Mouse (Mus musculus): ENCODE results near the gene Col25a1.

Gene Col25a1

DNA sequence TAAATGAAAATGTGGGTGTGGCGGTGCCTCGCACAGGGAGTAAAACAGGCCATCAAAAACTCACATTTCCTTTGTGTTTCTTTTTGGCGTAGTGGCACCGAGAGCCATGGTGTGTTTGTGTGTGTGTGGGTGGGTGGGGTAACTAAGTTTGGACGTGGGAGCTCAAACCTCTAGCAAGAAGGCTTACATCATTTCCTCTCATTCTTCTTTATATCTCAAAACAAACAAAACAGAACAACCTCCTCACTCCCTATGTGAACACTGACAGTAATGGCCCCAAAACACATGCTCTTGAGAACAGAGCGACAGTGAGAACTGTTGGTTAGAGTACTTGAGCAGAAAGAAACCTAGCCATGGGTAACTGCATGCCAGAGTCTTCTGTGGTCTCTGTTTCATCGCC lies 121.1 kb downstream of the Col25a1 start:
- DNase-seq = no peak

DNA sequence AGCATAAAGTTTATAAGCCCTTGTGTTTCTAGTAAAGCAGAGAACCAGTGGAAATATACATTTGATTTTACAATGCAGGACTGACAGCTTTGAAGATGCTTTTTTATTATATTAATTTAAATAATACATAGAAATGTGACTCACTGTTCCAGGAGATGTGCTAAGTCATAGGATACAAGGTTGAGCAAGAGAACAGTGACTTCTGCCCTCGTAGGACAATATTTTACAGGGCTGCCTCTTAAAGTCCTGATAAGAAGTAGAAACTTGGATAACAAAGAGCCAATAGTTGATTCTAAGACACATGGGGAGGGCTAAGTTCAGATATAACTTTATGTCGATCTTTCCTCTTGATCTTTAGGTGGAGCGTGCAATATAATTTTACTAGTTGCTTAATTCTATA lies 124.8 kb downstream of the Col25a1 start:
- DNase-seq = no peak

DNA sequence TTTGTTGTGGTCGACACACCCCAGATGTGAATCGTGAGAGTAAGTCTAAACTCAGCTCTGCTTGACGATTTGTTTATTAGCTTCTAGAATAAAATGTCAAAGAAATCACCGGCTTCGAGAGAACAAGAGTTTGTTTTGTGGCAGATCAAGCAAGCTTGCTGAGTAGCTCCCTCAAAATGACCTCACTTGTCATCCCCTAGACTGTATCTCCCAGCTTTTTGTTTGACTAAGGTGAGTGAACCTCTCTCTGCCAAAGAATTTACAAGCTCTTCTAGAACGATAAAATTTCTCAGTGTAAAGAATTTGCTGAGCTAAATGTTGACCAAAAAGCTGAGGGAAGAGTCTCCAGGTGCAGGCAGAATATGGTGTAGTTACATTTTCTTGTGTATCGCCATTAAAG lies 125.3 kb downstream of the Col25a1 start:
- DNase-seq = no peak

DNA sequence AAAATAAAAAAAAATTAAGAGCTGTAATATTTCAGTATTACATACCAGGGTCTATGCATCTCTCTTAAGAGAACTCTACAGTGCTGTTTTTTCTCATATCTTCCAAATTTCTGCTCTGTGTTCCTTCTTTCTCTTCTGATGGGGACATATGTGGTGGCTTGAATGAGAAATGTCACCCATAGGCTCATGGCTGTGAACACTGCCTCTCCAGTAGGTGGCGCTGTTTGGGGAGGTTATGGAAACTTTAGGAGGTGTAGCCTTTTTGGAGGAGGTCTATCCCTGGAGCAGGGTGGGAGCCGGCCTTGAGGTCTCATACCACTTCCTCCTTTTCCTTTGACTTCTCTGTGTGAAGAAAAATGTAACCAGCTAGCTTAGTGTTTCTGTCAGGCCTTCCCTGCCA lies 128.4 kb downstream of the Col25a1 start:
- no peak for DNase-seq

DNA sequence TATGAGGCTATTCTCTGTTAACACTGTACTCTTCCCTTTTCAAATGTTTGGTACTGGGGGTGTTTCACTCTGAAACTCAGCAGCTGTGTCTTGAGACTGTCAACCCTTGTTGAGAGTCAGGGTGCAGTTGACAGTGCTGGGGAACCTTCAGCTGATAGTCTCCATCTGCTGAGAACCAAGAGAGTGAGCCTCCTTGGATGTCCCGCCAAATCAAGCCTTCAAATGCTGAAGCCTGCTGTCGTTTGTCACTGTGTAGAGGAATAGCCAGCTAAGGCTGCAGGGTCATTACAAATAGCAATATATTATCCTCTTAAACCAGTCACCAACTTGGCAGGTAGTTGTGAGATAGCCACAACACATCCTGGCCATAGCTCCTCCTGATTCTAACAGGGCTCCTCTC lies 129.0 kb downstream of the Col25a1 start:
- no peak for DNase-seq

DNA sequence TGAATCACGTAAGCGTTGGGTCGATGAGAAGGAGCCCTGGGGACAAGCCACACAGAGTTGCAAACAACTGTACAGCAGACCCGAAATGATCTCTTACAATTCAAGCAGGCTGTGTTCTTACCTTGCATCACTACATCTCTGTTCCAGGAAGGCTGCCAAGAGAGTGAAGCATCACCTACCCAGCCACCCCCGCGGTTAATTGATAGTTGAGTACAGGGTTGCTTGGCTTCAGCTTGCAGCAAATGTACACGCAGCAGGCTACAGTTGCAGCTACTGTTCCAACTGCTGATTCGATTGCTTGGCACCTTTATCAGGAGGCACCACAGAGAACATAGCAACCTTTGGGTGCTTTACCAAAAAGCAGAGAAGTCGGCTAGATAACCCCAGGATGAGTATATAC lies 133.8 kb downstream of the Col25a1 start:
- peak; percentile 86 for DNase-seq

DNA sequence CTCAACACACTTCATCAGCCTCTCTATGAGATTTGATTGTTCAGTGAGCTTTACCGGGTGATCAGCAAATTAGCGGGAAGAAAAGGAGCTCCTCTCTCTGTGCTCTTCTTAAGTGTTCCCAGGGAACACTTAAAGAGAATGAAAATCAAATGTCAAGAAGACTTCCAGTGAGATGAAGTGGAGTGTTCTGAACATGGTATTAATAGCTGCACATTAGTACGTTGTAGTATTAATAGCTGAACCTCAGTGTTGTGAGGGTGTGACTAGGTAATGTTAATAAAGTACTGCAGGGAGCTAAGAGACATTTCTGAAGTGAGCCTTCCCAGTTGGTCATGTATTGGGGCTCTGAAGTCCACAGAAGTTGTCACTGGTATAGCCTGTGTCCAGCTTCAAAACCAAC lies 139.2 kb downstream of the Col25a1 start:
- no peak for DNase-seq

DNA sequence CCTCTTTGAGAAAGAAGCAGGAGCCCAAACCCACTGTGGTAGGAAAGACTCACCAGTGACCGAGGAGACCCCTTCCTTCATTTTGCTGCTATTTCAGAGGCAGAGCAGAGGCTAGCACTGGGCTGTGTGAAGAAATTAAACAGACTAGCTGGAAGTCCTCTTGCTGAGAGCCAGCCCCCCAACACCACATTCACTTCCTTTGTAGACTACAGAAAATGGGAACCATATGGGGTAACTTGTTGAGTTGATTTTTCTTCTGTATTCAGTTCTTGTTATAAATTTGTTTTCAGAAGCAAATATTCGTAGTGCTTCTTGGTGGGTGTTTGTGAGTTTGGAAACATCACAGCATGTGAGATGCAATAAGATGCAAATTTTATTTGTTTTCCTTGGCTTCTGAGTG lies 142.6 kb downstream of the Col25a1 start:
- no peak for DNase-seq

DNA sequence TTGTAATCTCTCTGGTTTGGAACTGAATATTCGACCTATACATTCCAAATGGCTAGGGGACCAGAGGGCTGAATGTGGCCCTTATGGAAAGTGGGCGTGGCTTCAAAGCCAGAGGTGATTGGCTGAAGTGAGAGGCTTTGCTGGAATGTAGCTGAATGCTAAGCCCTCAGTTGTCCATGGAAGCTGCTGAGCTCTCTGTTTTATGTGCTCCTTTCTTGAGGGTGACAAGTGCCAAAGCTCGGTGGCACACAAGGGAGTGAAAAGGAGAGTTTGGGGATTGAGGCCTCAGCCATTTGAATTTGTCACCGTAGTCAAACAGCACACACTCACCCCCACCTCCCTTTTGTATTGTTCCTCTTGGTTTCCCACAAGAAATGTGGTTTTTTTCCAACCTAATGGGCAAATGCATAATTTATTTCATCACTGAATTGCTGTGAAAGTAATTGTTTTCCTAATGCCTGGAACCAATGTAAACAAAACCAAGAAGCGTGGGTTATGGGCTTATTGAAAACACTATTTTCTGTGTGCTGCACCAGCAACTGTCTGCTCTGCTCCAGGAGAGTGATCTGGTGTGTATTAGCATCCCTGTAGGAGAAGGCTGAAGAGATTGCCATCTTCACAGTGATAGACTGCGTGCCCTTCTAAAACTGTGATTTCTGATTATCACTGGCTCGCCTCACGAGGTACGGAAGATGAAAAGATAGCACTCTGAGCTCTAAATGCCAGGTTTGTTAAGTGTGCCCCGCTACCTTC lies 147.2 kb downstream of the Col25a1 start:
- DNase-seq = no peak

DNA sequence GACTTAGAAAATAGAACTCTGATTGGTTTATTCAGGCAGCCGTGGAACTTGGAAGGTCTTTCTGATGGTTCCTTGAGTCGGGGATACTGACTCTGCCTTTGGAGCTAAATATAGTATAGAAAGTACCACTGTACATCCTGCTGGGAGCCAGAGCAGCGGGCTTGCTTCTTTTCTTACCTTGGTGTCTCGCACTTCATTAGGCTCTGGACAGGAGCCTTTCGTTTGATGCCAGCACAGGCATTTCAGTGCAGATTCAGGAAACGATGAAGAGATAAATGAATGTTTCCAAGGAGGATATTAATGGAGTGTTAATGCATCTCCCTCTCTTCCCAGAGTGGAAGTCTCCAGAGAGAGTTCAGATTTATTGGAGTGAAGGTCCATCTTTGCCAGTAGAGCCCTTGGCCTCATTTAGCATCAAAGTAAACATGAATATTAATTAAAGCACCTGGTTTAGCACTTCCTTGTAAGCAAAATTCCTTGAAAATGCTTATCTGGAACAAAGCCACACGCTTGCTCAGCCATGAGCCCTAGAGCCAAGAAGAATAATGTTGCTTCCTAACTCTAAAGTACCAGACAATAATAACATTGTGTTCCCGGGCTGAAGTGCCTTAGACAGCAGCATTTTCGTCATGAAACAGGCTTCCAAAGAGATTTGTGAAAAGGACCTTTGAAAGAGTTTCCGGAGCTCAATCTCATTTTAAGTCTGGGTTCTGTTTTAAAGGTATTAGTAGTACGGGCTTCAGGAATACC lies 151.9 kb downstream of the Col25a1 start:
- DNase-seq = no peak

DNA sequence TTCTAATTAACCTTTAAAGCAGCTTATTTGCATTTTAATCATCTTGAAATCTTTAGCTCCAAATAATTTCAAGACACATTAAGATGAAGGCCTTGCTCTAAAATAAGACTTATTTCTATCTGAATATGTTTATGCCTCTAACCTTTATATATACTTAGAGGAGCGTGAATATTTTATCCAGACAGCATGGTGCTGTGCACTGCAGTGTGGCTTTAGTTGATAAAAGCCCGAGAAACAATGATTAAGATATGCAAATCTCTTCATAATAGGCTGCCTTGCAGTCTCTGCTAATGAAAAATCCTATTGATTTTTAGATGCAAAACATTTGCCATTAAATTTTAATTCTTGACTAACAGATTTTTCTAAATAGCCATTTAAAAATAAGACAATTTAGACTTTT lies 156.8 kb downstream of the Col25a1 start:
- no peak for DNase-seq

DNA sequence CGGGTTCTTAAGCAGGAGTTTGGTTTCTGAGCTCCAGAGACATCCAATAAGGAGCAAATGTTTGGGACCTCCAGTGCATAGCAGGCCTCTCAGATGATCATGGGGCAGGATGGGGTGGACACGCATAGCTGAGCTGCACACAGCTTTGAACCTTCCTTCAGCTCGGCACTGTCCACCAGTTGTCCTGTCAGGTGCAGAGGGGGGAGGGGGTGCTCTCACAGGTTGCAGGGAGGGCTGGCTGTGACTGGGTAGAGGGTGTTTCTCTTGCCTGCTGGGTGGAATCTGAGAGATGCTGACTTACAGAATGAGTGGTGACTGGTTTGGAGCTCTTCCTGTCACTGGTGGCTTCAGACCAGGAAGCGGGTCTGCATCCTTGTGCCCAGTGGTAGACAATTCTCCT lies 157.5 kb downstream of the Col25a1 start:
- no peak for DNase-seq

DNA sequence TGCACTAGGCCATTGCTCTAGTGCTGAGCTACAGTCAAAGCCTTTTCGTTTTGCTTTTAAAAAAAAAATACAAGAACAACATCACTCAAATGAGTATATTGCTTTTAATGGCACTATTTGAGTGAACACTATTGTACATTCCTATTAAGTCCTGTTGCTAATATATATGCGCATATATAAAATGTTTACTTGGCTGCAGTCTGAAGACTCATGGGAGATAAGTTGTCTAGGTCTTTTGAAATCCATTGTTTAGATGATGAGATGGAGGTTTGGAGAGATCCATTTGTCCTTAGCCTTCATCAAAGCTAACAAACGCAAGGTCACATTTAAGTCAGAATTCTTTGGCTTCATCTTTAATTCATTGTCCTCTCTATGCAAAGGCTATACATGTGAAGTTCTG lies 157.9 kb downstream of the Col25a1 start:
- no peak for DNase-seq

DNA sequence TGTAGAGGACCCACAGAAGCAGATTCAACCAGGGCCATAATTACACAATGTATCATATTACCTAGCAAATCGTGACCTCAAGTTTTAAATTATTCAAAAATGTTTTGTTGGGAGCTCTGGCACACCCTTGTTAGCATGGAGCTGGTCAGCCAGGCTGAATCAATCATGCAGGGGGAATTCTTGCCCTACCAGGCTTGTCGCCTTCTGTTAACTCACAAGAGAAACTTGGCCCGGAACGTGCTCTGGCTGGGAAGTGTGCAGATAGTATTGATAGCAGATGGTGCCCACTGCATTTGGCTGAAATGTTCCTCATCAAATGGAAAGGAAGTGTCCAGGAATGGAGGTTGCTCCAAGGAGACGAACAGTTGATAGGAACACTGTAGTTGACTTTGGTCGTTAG lies 158.9 kb downstream of the Col25a1 start:
- no peak for DNase-seq

DNA sequence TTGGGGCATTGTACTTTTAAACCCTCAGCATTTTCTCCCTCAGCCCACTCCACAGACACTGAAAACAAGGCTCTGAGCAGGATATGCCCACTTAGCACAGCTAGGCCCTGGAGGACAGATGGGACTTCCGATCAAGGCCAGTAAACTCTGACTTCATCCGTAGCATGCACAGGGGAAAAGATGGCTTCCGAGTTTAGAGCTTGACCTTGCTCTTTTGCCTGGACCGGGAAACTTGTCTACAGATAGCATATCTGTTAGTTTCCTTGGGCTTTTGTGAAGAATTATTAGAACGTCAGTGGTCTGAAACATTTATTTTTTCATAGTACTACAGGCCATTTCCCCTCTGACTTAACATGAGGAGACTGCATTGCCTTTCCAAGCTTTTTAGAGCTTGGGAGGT lies 159.4 kb downstream of the Col25a1 start:
- DNase-seq = no peak

DNA sequence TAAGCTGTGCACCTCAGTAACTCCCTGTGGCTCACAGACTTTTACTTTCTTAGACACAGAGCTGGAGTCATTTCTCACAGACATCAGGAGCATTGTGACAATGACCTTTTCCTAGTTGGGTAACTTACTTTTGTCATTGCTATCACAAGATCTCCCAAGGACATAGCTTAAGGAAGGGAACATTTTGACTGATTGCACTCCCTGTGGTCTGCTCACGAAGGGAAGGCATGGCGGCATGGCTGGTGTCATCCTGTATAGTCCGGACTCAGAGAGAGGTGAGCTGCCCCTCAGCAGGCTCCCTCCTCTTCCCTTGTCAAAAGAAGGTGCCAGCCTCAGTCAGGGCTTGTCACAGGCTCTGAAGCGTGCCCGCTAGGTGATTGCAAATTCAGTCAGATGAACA lies 160.6 kb downstream of the Col25a1 start:
- no peak for DNase-seq

DNA sequence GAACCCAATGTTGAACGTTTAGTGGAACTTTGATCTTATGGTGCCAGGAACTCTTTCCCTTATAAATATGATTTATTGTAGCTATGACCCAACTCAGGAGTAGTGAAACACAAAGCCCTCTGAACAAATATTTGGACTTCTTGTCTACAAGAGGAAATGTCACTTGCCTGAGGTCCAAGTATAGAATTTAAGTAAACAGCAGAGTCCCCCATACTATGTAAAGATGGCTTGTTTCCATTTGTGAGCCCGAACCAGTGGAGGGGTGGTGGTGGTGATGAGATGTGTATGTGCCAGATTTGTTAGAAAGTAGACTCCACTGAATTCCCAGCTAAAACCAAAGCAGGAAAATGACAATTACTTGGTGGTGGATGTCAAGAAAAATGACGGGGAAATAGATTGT lies 169.2 kb downstream of the Col25a1 start:
- DNase-seq = no peak

DNA sequence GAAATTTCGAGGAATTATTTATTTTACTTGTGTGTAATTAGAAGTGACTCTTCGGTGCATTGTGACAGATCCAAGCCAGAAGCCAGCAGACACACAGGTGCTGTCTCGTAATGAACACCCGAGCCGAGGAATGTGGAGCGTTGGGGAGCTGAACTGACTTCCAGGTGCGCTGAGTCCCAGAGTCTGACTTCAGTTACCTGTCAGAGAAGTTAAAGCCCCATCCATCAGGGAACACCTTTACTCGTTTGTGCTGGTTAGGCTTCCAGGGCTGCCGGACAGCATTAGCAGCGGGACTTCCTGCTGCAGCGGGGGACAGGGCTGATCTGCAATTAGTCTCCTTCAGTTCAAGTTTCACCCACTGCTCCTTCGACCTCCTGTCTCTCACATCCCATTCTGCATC lies 172.3 kb downstream of the Col25a1 start:
- DNase-seq = no peak

DNA sequence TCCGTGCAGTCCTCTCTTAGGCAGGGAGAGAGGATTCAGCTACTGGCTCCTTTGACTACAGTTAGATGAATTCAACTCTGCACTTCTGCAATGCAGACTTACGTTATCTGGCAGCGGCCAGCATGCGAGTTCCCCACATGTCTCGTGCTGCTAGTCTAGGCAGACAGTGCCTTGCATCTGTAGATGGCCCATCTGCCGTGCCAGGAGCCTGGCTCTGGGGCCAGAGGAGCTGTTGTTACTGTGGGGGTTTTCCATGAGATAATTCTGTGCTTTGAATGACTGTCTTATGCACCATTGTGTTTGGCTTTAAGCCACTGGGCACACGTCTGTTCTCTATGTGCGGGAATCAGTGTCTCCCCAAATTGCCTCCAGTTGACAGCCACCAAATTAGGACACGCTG lies 173.5 kb downstream of the Col25a1 start:
- DNase-seq = peak; percentile 21

DNA sequence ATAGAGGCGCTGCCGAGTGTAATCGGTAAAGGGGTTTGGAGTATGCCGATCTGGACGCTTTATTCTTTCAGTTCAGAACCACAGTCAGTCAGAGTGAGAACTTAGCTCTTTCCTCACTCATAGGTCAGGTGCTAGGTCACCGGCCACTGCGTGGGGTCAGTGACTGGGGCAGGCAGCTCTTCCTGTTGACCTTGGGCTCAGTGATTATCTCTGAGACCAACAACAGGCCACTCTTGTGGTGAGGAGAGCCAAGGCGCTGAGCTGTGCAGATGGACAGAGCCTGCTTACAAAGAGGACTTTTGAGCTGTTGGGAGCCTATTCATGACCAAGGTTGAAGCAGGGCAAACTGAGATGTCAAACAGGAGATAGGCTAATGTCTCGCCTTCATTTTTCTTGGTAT lies 174.4 kb downstream of the Col25a1 start:
- no peak for DNase-seq

DNA sequence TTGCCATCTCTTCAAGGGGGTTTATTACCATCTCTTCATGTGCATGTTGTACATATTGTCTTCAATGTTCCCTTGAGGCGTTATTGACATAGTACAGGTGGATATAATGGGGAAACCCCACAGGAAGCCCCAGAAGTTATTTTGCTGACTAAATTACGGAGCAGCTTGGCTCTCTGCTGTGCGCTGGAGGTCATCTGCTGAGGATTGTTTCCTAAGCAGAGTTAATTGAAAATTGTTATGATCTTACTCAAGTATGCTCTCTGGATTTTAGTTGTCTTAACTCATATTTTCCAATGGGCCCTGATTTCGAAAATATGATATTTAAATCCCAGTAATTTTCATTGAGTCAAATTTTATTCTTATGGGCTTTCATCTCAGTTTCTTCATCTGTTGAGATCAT lies 178.0 kb downstream of the Col25a1 start:
- no peak for DNase-seq

DNA sequence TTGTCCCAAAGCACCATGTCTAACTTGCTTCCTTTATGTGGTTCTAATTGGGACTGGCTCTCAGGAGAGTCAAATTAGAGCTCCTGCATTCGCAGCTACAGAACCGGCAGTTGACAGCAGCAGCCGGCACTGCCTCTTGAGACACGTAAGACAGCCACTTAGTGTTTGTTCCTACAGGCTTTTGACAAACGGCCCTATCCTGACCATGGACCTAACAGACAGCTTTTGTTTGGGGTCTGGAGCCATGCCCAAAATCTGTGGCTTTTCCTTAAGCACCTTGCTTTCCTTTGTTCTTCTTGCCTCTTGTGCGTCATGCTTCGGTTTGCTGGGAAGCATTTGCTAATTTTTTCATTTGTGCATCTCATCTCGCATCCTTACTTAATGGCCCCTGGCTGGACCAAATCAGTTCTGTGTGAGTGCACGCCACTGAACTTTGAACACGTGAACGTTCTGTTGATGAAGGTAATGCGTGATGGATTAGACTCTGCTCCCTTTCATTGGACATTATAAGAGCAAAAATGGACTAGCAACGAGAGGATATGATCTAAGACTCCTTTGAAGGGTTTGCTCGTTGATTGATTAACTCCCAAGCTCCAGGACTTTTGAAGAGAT lies 179.5 kb downstream of the Col25a1 start:
- DNase-seq = no peak

DNA sequence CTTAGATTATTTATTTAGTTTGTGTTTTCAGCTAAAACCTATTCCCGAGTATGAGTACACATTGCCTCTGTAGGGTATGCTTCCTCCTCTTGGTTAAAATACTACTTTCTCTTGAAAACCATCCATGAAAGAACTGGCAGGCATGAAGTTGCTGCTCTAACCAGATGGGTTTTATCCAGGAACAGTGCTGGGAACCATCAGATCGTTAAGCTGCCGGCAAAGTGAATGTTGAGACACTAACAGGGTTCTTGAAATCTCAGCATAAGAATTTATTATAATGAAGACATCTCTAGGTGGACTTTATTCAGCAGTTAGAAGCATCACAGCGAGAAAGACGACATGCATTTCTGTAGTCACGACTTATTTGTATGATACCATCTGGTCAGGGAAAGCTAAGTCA lies 181.9 kb downstream of the Col25a1 start:
- no peak for DNase-seq

Data from layer of hippocampus, adult 9-11 months (tissue).